Mouse (Mus musculus): ENCODE measurements at regions not wholly inside any gene's neighbourhood (a gene's known extent, or its start where the extent isn't known, plus 50 kb on each side); places are given as distances from the start of the nearest gene placed in this dataset.

GRCm38 (mm10) chr6:94413987-94414360 lies 86.2 kb upstream of the Slc25a26 start:
- TF ChIP-seq CTCF (conservative IDR thresholded peaks at IDR 0.05): no peak
- Histone ChIP-seq H3K4me3 (no peak overlapping the region), H3K27ac (no peak overlapping the region)
- no peak for DNase-seq (ENCODE audit: low spot score in 2 of 2)

DNA sequence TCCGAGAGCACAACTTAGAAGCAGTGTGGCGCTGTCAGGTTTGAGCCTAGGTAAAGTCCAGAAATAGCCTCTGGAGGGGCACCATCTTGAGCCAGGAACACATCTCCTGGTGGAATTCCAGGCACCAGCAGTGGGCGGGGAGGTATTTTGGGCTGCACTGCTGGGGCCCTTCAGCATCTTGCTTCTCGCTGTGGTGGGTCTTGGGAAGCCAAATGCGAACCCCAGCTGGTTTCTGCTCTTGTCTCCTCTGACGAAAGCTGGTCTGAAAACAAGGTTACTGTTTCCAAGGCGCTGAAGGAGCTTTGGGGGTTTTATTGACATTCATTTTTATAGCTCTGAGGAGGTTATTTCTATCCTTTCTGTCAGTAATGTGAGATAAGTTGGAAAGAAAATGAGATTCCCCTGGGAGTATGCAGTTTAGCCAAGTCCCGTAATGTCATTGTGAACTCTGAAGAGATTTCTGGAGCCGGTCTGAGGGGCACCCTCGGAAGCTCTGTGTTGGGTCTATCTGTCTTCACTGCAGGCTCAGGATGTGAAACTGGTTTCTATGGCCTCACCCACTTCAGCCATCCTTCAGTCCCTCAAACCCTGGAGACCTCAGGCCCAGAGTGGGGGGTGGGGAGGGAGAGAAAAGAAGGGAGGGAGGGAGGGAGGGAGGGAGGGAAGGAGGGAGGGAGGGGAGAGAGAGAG lies 86.7 kb upstream of the Slc25a26 start:
- H3K27ac ChIP-seq: no peak overlapping the region
- no peak overlapping the region for H3K4me3 ChIP-seq
- DNase-seq (ENCODE audit: low spot score in 2 of 2): no peak
- TF ChIP-seq CTCF (conservative IDR thresholded peaks at IDR 0.05): no peak

GRCm38 (mm10) chr6:94412341-94412740 lies 87.8 kb upstream of the Slc25a26 start:
- no peak for TF ChIP-seq CTCF (conservative IDR thresholded peaks at IDR 0.05)
- no peak for DNase-seq (ENCODE audit: low spot score in 2 of 2)
- no peak overlapping the region for H3K4me3 ChIP-seq
- H3K27ac ChIP-seq: no peak overlapping the region

DNA sequence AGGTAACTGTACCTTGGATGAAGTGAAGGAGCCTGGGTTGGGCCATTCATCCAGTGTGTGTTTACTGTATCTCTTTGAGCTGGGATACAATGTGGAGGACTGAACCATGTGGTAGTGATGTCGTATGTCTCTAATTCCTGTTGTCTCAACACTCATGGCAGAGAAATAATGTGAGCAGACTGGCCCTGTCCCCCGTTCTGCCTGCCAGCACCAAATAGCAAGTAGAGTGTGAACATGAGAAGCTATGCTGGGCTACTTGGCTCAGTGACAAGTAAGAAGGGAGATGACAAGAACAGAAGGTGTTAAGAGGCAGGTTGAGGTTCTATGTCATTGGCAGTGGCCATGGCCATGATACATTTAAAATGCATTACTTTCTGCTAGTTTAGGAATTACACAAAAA lies 89.7 kb upstream of the Slc25a26 start:
- no peak for TF ChIP-seq CTCF (conservative IDR thresholded peaks at IDR 0.05)
- no peak overlapping the region for H3K4me3 ChIP-seq
- no peak overlapping the region for H3K27ac ChIP-seq
- no peak for DNase-seq (ENCODE audit: low spot score in 2 of 2)

GRCm38 (mm10) chr6:94408996-94409395 lies 91.1 kb upstream of the Slc25a26 start:
- no peak for DNase-seq (ENCODE audit: low spot score in 2 of 2)
- TF ChIP-seq CTCF (conservative IDR thresholded peaks at IDR 0.05): no peak
- no peak overlapping the region for H3K4me3 ChIP-seq
- no peak overlapping the region for H3K27ac ChIP-seq

- Histone ChIP-seq H3K4me3 (no peak overlapping the region), H3K27ac (no peak overlapping the region)
- TF ChIP-seq CTCF (conservative IDR thresholded peaks at IDR 0.05): no peak
- no peak for DNase-seq (ENCODE audit: low spot score in 2 of 2)
These were observed 92.4 kb upstream of the Slc25a26 start for GRCm38 (mm10) chr6:94407751-94408150.

DNA sequence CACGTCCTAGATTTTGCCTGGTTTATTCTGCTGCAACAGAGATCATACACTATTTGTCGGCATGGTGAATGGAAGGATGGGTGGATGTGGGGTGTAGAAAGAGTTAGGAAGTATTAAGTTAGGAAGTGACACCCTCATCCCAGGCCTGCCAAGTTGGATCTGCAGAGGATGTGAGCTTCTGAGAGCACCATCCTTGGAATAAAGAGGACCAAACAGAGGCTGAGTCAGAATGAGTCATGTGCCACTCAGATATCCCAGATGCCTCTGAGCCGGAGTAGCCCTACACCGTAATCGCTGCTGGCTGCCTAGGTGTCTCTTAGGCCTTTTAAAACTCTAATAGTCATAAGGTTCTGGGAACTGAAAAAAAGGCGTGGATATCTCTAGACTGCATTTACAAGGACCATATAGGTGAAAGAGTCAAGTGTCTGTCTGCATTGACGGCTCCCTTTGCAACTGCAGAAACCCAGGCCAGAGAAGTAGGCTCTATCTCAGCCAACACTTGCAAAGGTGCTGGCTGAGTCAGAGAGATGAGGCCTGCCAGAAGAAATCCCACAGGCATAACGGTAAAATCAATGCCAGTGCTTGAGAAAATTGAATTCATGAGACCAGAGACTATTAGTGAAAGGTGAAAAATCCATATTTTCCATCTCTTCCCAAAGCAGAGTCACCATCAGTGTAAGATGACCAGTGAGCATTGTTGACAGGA lies 94.6 kb upstream of the Slc25a26 start:
- Histone ChIP-seq H3K4me3 (no peak overlapping the region), H3K27ac (no peak overlapping the region)
- no peak for TF ChIP-seq CTCF (conservative IDR thresholded peaks at IDR 0.05)
- DNase-seq (ENCODE audit: low spot score in 2 of 2): no peak

DNA sequence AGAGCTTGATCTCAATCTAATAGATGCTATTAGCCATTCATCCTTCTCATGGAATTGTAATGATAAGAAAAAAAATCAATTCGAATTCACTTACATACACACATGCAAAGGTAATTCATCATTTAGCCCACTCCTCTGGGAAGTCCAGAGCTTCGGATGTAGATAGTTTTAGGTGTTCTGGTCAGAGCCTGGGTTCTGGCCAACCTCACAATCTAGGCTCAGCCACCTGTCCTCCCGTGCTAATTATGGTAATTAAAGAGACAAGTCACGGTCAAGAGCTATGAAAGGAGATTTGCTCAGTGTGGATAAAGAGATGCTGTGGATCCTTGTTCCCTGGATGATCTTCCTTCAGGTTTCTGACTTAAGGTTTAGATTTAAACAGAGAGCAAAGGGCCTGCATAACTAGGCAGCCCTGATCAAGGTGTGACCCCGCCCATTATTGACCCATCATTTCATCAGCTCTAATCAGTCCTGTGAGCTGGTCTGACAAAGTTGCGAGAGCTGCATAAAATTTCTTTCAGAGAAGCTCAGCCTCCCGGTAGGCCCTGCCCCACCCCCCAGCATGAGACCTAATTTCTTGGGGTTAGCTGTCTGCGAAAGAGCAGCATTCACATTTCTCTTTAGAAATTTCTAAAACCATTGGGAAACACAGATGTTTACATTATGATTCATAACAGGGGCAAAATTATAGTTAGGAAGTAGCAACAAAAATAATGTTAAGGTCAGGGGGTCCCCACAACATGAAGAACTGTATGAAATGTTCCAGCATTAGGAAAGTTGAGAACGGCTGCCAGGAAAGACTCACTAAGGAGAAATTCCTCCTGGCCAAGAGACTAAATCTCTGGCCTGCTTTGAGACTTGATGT lies 98.3 kb upstream of the Slc25a26 start:
- Histone ChIP-seq H3K4me3 (peak overlapping the region; percentile 54; the same call in 1 of the 2 replicates), H3K27ac (no peak overlapping the region)
- DNase-seq (ENCODE audit: low spot score in 2 of 2): no peak
- TF ChIP-seq CTCF (conservative IDR thresholded peaks at IDR 0.05): no peak

GRCm38 (mm10) chr6:94401061-94401591 lies 99.0 kb upstream of the Slc25a26 start:
- TF ChIP-seq CTCF (conservative IDR thresholded peaks at IDR 0.05): no peak
- H3K4me3 ChIP-seq: peak overlapping the region; percentile 54
- DNase-seq (ENCODE audit: low spot score in 2 of 2): peak; percentile 43 to 56
- H3K27ac ChIP-seq: peak overlapping the region; percentile 62; the same call in 1 of the 2 replicates

- peak in 1 of 2 experiments; percentile 20 for DNase-seq (ENCODE audit: low spot score in 2 of 2)
- peak overlapping the region; percentile 62; the same call in 1 of the 2 replicates for H3K27ac ChIP-seq
- H3K4me3 ChIP-seq: peak overlapping the region; percentile 54
- peak; percentile 82 for TF ChIP-seq CTCF (conservative IDR thresholded peaks at IDR 0.05)
These were observed 99.6 kb upstream of the Slc25a26 start for GRCm38 (mm10) chr6:94400471-94401051.

DNA sequence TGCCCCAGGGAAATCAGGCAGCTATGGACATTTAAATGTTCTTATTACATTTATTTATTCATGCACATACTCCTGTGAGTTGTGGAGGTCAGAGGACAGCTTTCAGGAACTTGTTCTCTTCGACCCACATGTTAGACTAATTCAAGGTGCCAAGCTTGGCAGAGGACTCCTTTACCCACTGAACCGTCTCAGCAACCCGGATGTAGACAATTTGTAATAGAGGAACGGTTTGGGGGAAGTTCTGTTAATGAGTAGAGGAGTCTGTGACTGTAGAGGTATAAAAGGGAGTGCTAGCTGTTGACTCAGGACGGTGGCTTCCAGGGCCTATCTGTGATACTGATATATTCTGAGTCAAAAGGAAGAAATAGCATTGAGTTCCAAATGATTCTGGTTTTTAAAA lies 107.4 kb upstream of the Magi1 start:
- TF ChIP-seq CTCF (conservative IDR thresholded peaks at IDR 0.05): no peak
- DNase-seq (ENCODE audit: low spot score in 2 of 2): no peak
- no peak overlapping the region for H3K4me3 ChIP-seq
- no peak overlapping the region for H3K27ac ChIP-seq

GRCm38 (mm10) chr6:94390403-94390802 lies 106.7 kb upstream of the Magi1 start:
- Histone ChIP-seq H3K4me3 (no peak overlapping the region), H3K27ac (no peak overlapping the region)
- no peak for TF ChIP-seq CTCF (conservative IDR thresholded peaks at IDR 0.05)
- no peak for DNase-seq (ENCODE audit: low spot score in 2 of 2)
